Mouse (Mus musculus) fibroblast of lung, adult 2 months (primary cell): ENCODE data around the gene Ell.
A peak's percentile ranks its signal among the peaks of the same experiment; 100 is the strongest.
"Not testable (repeated sequence)": the region's sequence is repeated elsewhere in the genome, so short reads cannot be mapped to it uniquely, and the experiment has no call there.

ENCODE experiments used
- DNase-seq: peaks from one replicate; pipeline ENCODE4 v3.0.0-alpha.2; 2011; ENCODE audit warnings: low read depth

The Ell gene

DNA sequence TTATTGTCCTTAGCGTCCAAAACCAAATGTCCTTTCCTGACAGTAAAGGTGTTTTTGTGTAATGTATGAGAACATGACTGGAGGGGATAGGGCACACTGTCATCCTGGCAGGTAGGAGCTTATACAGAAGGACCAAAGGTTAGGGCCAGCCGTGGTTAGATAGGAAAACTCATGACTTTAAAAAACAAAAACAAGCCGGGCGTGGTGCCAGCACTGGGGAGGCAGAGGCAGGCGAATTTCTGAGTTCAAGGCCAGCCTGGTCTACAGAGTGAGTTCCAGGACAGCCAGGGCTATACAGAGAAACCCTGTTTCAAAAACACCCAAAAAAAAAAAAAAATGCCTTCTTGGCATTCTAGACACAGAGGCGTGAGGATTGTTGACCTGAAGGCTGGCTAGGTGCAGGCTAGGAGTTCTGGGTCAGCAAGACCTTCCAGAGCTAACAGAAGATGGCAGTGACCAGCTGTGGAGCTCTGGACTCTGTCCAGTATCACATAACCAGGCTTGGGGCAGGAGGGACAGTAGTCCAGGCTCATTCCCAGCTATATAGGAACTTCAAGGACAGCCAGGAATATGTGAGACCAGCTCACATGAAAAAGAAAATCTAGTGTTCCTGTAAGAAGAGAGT, 24.6 kb downstream of the Ell start:
- no peak for DNase-seq

DNA sequence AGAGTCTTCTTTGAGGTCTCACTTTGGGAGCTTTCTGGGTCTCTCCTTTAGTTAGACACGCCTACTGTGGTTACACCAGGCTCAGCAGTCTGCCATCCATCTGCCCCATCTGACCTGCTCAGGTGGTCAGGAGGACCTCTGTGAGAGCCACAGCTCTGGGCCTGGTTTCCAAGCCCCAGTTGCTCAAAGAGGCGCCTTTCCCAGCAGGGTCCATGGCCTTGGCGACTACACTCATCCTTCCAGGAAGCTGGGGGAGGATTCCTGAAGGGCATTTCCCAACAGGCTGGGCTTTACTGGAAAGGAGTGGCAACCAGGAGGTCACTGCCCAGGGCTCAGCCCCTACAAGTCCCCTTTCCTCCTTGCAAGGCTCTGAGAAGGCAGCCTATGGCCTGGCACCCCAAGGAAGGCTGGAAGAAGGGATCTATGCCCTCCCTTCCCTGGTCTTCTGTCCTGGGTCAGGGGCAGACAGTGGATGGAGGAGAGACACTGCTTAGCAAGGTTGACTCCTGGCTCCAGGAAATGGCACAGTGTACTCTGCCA, 25.5 kb downstream of the Ell start:
- DNase-seq: no peak

DNA sequence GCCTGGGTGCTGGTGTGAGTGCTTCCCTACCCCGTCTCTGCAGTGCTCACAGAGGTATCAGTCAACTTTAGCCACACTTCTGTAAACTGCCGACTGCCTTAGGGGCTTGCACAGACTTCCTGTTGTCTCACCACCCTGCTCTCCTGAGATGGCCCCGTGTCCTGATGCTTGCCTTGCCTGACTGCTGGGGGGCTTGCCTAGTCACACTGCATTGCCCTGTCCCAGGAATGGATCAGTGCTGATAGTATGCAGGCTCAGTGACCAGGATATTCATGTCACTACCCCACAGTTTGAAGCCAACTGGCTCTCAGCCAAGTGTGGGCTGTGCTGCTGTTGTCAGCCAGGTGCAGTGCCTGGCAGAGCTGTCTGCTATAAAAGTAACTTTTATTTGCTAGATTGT, 26.3 kb downstream of the Ell start:
- no peak for DNase-seq

DNA sequence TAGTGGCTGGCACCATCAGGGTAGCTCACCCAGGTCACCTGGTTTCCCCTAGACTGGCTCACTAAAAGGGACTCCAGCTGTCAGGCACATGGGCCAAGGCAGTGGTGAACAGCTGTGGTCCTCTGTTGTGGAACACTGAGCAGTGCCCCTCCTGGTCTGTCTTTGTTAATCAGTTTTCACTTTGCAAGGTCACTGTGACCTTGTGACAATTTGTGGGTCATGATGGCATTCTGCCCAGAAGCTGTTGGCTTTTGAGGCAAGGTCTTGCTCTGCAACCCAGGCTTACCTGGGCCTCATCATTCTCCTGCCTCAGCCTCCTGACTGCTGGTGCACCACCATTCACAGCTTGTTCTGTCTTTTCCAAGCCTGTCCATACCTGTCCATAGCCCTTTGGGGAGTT, 31.1 kb downstream of the Ell start:
- DNase-seq: no peak

DNA sequence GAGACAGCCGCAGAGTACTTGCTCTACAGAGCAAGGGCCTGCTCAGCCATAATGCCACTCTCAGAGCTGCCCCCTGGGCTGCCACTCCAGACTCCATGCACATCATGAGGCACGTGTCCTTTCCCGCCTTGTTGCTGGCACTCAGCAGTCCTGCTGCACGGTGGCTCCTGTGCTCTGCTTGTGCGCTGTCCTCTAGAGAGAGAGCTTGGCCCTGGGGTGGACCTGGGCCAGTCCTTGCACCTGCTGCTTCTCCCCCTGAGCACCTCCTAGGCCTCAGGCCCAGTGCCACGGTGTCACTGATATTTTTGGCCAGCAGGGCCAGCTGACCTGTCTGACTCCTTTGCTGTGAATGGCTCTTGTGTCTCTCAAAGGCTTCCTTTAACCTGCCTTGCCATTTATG, 31.7 kb downstream of the Ell start:
- DNase-seq: no peak

DNA sequence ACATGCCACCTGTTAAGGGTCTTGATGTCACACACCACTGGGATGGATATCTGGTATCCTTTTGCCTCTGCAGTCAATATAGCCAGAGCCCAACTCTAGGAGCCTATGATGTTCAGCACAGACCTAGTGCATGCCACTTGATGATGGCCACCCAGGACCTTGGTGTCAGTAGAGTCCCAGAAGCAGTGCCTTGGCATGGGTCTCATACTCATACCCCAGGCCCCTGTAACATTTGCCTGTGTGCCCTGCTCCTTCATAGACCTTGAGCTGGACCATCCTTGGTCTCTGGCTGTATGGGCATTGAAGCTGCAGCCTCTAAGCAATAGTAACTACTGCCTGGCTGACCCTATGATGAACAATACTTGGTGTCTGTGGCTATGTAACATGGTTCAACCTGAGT, 35.0 kb downstream of the Ell start:
- DNase-seq: no peak

DNA sequence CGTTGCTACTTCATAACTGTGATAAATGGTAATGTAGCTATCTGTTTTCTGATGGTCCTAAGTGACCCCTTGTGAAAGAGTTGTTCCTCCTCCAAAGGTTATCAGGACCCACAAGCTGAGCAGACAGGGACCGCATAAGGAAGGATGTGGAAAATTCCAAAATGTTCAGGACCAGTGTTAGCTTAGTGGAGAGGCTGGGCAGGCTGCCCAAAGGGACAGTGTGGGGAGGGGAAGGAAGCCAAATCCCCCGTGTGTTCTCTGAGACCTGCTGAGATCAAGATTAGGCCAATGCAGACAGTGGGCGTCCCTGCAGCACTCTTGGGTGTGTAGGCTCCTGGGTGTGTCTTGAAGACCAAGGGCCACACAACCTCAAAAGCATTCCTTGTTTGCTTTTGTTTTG, 35.7 kb downstream of the Ell start:
- DNase-seq: no peak

DNA sequence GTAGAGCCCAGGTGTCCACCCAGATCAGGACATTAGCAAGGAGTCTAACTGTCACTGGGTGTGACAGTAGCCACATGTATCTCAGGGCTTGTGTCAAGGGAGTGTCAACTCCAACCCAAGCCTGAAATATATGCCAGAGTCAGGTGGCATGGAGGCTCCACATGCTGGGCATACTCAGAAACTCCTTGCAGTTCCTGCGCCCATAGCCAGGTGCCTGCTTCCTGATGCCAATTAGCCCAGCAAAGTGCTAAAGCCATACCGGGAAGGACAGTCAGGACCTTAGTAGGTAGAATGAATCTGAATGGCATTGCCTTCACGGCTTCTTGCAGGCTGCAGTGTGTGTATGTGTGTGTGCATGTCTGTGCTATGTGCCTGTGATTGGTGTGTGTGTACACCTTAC, 38.0 kb downstream of the Ell start:
- DNase-seq: no peak

DNA sequence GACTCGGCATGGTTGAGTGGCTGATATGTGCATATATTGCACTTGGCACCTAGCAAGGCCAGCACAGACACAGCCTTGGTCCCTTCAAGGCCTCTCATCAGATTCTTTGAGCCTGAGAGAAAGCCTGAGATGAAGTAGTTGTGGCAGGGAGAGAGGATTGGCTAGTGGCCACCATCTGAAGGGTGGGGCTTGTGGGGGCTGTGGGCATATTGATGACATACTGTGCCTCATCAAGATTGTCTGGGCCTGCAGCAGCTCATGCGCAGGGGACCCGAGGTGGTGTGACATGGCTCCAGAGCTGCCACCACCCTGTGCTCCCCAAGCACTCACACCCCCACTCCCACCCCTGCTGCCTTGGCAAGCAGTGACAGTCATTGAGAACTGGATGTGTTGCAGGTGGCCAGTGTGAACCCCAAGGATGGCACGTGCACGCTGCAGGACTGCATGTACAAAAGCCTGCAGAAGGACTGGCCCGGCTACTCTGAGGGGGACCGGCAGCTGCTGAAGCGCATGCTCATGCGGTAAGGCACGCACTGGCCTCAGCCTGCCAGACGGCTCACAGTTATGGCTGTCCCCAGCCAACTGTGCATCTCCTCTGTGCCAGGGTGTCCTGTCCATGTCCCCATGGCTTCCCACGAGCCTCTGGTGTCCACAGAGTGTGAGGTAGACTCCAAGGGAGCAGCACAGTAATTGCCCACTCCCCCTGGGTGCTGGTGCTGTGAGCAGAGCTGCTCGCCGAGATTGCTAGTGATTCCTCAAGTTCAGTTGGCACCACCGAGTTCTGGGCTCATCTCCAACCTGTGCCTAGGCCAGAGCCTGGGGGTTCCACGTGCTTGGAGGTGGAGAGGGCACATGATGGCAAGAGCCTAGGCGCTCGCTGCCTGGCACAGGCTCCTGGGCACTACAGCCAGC, 44.5 kb downstream of the Ell start:
- DNase-seq: no peak

DNA sequence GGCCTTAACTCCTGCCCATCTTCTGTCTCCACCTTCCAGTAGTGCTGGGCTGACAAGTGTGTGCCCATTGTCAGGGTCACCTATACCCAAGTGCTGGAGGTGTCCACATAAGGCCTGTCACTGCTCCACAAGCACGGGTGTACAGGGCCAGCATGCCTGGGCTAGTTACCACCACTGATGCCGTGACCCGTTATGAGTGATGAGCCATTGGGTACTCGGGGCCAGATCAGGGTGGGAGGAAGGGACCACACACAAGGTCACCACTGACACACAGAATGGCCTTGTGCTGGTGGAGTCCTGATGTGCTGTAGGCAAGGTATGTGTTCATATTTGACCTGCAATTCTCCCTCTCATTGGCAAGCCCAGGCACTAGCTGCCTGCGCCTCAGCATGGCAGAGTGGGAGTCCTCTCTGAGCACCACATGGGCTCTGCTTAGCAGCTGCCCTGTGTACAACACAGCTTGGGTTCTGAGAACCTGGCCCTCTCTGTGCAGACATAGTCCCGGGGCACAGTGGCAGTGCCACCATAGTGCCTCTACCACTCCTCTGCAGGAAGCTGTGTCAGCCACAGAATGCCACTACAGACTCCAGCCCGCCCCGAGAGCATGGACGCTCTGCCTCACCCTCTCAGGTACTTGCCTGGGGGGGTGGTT, 45.5 kb downstream of the Ell start:
- DNase-seq: no peak

DNA sequence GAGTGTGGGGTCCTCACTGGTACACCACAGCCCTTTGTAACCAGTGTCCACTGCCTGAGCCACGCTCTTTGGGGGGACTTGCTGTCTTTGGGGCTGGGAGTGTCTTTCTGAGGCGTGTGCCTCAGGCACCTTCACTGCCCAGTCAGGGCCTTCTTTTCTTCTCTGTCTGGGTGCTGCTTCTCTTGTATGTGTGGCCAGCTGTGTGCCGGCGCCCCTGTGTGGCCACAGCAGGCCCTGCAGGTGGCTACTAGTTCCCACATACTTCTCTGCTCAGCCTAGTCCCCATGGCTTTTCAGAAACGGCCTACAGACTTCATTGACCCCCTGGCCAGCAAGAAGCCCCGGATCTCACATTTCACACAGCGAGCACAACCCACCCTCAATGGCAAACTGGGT, 46.0 kb downstream of the Ell start:
- no peak for DNase-seq

DNA sequence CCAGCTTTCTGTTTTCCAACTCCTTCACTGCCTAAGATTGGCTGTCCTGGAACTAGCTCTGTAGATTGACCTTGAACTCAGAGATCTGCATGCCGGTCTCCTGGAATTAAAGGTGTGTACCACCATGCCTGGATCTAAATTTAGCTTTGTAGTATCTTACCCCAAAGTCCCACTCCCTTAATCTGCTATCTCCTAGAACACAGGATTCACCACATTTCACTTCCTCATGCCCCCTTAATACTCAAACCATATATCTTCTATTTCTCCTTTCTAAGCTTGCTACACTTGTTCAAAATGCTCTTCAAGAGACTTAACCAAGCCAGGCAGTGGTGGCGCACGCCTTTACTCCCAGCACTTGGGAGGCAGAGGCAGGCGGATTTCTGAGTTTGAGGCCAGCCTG, 48.7 kb downstream of the Ell start:
- DNase-seq: not testable (repeated sequence)

DNA sequence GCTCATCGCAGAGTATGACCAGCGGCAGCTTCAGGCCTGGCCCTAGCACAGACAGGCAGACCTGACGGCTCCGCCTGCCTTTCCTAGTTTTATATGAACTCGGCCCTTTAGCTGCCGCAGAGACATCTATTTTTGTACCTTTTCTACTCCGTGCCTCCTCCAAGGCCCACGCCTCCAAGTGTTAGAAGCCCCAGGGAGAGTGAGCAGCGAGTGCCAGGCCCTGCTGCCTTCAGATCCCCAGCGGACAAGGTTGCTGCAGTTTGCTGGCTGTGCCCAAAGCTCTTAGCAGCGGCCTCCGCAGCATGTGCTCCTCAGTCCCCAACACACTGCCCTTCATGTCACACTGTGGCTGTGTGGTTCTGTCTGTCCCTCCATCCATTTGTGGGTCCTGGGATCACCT, 52.3 kb downstream of the Ell start:
- DNase-seq: no peak

DNA sequence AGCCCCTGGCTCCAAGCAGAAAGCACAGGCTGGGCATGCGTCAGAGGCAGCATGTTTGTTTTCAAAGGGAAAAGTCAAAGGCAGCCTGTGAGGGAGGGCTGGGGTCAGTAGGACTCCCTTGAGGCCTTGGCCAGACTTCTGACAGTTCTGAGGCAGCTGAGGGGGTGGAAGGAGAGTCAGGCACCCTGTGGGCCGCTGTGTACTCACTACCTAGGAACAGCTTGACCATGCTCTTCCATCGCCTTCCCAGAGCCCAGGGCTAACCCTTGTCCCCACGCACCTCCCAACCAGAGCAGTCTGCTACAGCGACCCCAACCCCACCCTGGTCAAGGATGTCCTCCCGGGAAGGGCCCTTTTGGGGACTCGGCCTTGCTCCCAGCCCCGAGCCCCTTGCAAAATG, 53.9 kb downstream of the Ell start:
- no peak for DNase-seq

DNA sequence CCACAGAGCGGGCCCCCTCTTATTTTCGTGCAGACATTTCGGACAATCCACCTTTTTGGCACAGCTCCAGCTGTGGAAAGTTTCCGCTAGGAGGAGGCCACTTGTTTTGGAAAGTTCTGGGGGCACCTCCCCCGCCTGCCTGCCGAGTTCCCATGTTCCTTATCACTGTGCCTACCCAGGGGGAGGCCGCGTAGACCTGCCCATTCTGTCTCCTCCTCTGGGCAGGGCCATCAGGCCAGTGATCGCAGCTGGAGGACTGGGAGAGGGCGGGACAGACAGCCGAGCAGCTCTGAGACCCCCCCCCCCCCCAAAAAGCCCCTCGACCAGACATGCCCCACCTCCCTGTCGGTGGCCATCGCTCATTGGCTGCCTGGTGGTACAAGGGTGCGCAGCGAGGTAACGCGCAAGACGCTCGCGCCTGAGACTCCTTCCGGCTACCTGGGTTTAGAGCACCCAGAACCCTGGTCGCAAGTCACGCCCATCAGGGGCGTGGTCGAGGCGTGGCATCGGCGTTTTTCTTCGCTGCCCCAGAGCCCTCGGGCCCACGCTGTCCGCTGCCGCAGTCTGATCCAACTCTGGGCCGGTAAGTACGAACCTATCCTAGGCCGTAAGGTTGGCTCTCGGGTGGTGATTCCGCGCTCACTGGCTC, 54.8 kb downstream of the Ell start, which contains the start of gene Isyna1:
Gene Isyna1, plus strand, starts transcription at position 413 of the 649 bp plus-strand sequence.
- DNase-seq: peak; percentile 44

DNA sequence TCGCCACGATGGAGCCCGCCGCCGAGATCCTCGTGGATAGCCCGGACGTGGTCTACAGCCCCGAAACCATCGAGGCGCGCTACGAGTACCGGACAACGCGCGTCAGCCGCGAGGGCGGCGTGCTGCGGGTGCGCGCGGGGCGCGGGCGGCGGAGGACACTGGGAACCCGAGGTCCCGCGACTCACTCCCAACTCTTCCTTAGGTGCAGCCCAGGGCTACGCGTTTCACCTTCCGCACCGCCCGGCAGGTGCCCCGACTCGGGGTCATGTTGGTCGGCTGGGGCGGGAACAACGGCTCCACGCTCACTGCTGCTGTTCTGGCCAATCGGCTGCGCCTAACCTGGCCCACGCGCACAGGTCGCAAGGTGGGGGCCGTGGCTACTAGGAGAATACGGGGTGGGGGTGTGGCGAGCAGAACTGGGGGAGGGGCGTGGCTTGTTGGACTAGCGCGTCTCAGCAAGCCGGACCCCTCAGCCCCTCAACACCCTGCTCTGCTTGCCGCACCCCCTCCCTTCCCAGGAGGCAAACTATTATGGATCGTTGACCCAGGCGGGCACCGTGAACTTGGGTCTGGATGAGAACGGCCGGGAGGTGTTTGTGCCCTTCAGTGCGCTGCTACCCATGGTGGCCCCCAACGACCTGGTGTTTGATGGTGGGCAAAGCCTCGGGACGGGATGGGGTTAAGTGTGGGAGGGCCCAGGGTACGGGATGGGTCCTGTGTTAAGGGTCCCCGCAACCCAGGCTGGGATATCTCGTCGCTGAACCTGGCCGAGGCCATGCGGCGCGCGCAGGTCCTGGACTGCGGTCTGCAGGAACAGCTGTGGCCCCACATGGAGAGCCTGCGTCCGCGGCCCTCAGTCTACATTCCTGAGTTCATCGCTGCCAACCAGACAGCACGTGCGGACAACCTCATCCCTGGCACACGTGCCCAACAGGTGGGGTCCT, 55.6 kb downstream of the Ell start:
- no peak for DNase-seq

DNA sequence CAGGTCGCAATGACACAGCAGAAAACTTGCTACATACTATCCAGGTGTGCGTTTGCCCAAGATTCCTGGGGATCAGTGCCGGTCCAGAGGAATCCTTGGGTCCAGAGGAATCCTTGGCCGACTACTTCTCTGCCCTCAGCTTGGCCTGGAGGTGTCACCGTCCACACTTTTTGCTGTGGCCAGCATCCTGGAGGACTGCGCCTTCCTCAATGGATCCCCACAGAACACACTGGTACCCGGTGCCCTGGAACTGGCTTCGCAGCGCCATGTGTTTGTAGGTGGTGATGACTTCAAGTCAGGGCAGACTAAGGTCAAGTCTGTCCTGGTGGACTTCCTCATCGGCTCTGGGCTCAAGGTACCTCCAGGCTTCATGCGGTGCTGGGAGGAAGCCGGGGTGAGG, 56.6 kb downstream of the Ell start:
- no peak for DNase-seq

DNA sequence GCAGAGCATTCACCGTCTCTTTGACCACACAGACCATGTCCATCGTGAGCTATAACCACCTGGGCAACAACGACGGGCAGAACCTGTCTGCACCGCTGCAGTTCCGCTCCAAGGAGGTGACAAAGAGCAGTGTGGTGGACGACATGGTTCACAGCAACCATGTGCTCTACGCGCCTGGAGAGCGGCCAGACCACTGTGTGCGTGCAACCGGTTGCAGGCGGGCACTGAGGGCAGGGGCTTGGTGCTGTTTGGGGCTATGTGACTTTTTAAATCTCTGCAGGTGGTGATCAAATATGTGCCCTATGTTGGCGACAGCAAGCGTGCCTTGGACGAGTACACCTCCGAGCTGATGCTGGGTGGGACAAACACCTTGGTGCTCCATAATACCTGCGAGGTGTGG, 57.0 kb downstream of the Ell start:
- no peak for DNase-seq

DNA sequence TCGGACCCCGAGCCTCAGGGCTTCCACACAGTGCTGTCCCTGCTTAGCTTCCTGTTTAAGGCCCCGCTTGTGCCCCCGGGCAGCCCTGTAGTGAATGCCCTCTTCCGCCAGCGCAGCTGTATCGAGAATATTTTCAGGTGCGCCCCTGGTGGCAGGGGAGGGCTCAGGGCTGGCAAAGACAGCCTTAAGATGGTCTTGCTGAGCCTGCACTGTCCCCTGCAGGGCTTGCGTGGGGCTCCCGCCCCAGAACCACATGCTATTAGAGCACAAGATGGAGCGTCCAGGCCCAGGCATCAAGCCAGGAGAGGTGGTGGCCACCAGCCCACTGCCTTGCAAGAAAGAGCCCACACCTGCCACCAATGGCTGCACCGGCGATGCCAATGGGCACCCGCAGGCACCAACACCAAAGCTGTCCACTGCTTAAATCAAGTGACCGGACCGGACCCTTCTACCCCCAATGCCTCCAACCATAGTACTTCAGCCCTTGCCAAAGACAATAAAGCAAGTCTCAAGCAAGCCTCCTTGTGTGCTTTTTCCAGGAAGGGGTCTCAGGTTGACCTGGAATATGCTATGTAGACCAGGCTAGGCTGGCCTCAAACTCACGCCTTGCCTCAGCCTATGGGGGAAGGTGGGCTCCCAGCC, 57.6 kb downstream of the Ell start:
- no peak for DNase-seq

DNA sequence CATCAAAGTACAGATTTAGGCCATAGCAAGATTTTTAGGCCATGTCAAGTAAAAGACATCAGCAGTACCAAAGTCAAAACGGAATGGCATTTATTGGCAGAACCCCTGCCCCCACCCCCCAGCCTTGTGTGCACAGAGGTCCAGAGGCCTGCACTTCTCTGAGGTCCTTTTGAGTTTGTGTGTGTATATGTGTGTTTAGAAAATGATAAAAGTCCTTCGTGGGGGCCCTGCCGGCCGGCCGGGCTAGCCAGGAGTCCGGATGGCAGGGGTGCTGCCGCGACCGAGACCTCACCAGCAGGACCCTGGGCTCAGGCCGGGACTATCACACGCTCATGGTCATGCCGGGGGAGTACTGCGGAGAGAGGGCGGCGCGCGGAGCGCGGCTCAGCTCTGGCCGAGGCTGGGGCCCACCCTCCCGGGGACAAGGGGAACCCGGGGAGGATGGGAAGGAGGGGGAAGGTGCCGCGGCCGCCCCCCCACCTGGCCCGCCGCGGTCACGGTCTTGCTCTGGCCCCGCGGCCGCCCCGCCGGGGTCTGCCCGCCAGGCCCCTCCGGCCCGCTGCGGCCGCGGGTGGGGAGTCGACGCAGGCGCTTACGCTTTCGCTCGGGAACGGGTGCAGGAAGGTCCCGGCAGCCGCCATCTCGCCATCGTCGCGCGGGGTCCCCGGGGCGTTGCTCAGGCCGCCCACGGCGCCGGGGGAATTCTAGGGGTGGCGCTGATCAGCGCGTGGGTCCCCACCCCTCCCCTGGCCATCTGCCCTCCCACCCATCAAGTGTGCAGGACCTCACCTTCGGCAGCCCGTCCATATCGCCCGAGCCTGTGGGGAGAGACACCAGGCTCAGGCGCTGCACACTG, 58.4 kb downstream of the Ell start:
- no peak for DNase-seq
